Mouse (Mus musculus) myocyte (in vitro differentiated cells): Measurements from ENCODE around the gene Slc25a19. TPM values are rescaled to one million over a fixed set of nuclear protein-coding genes. Genes with fewer than 3 reads are reported as not detected.

ENCODE experiments used
- H3K27me3 ChIP-seq: one replicate; pipeline ENCODE4 v1.6.1; 2011; ENCODE audit not compliant: control insufficient read depth, insufficient read depth, insufficient read length
- H3K36me3 ChIP-seq: one replicate; pipeline ENCODE4 v1.6.1; 2011; ENCODE audit not compliant: control insufficient read depth, insufficient read depth
- H3K4me2 ChIP-seq: one replicate; pipeline ENCODE4 v1.6.1; 2011; ENCODE audit warnings: low read depth, control low read depth
- H3K4me3 ChIP-seq: one replicate; pipeline ENCODE4 v1.5.1; 2011; ENCODE audit warnings: mild to moderate bottlenecking, control low read depth, moderate library complexity
- H3K79me2 ChIP-seq: one replicate; pipeline ENCODE4 v1.6.1; 2011; ENCODE audit not compliant: control insufficient read depth, insufficient read depth
- H3ac ChIP-seq: one replicate; pipeline ENCODE4 v1.6.1; 2011; ENCODE audit not compliant: control insufficient read depth, insufficient read length
- CEBPB ChIP-seq: IDR thresholded peaks from 2 replicates; pipeline ENCODE4 v1.6.1; 2011; ENCODE audit warnings: mild to moderate bottlenecking, moderate library complexity; ENCODE audit not compliant: poor library complexity, insufficient read depth, severe bottlenecking
- E2F4 ChIP-seq: IDR thresholded peaks from one replicate; pipeline ENCODE4 v1.6.1; 2011; ENCODE audit warnings: mild to moderate bottlenecking, control low read depth, moderate library complexity; ENCODE audit not compliant: insufficient read depth
- MAX ChIP-seq: IDR thresholded peaks from one replicate; pipeline ENCODE4 v1.6.1; 2011; ENCODE audit warnings: low read depth, mild to moderate bottlenecking, control low read depth
- MYOD1 ChIP-seq, 3 experiments: IDR thresholded peaks; one replicate each; pipeline ENCODE4 v1.6.1; 2011; ENCODE audit warnings: control low read depth in 2 of 3, low read depth in 2 of 3, mild to moderate bottlenecking in 2 of 3, moderate library complexity in 1 of 3; ENCODE audit not compliant: insufficient read length in 2 of 3, control insufficient read depth in 1 of 3
- MYOG ChIP-seq, 3 experiments: IDR thresholded peaks; one replicate each; pipeline ENCODE4 v1.6.1; 2011; ENCODE audit warnings: control low read depth in 2 of 3, low read depth in 2 of 3, mild to moderate bottlenecking in 2 of 3; ENCODE audit not compliant: insufficient read length in 2 of 3, control insufficient read depth in 1 of 3, insufficient read depth in 1 of 3
- POLR2A ChIP-seq: IDR thresholded peaks from one replicate; pipeline ENCODE4 v1.6.1; 2011; ENCODE audit warnings: low read depth, mild to moderate bottlenecking, control low read depth, moderate library complexity; ENCODE audit not compliant: insufficient read length
- POLR2AphosphoS2 ChIP-seq: IDR thresholded peaks from one replicate; pipeline ENCODE4 v1.6.1; 2011; ENCODE audit warnings: low read depth, control low read depth; ENCODE audit not compliant: insufficient read length
- REST ChIP-seq: IDR thresholded peaks from one replicate; pipeline ENCODE4 v1.6.1; 2011; ENCODE audit warnings: mild to moderate bottlenecking, control low read depth, moderate library complexity; ENCODE audit not compliant: insufficient read depth, insufficient read length
- SRF ChIP-seq: IDR thresholded peaks from one replicate; pipeline ENCODE4 v1.6.1; 2011; ENCODE audit warnings: low read depth; ENCODE audit not compliant: control insufficient read depth, insufficient read length
- TCF12 ChIP-seq: IDR thresholded peaks from one replicate; pipeline ENCODE4 v1.6.1; 2011; ENCODE audit warnings: mild to moderate bottlenecking, control low read depth; ENCODE audit not compliant: poor library complexity, insufficient read depth, severe bottlenecking
- TCF3 ChIP-seq: IDR thresholded peaks from one replicate; pipeline ENCODE4 v1.6.1; 2011; ENCODE audit warnings: low read depth, control low read depth; ENCODE audit not compliant: insufficient read length
- USF1 ChIP-seq: IDR thresholded peaks from one replicate; pipeline ENCODE4 v1.6.1; 2011; ENCODE audit warnings: low read depth, mild to moderate bottlenecking, control low read depth, moderate library complexity
- polyA plus RNA-seq: library from polyadenylated mRNA; unstranded; fragments of >200 nt; fragmentation: generic; extraction: Trizol; gene quantifications from one replicate; pipeline ENCODE4 v1.2.1, GENCODE M21; 2012; ENCODE audit warnings: missing spikeins

Gene Slc25a19
- polyA plus RNA-seq, 1 experiment, result 13.9 TPM

- peak overlapping the region; percentile 68 for H3K4me3 ChIP-seq
- peak overlapping the region; percentile 83 for H3K4me2 ChIP-seq
- TF ChIP-seq MYOD1 (IDR thresholded peaks at IDR 0.05; ENCODE audit: control insufficient read depth in 1 of 3, insufficient read length in 2 of 3, low read depth in 2 of 3) (no peak), USF1 (no peak), E2F4 (no peak), POLR2A (no peak), TCF3 (no peak), SRF (no peak), TCF12 (no peak), MAX (no peak), CEBPB (no peak), MYOG (IDR thresholded peaks at IDR 0.05; ENCODE audit: control insufficient read depth in 1 of 3, insufficient read depth in 1 of 3, insufficient read length in 2 of 3, low read depth in 2 of 3) (no peak), REST (no peak), POLR2AphosphoS2 (no peak)
- H3K27me3 ChIP-seq, result no peaks in the 10 kb centered on the region
- H3ac ChIP-seq, result peak overlapping the region; percentile 1
- no peaks in the 10 kb centered on the region for H3K36me3 ChIP-seq
- H3K79me2 ChIP-seq, result no peaks in the 10 kb centered on the region
These were observed 14.8 kb downstream of the Slc25a19 start for GRCm38 (mm10) chr11:115613138-115613945.

- Histone ChIP-seq H3K4me2 (peak within 1 kb of the TSS; percentile 100), H3K36me3 (peaks cover 6% of the 10 kb centered on the region), H3ac (peak within 1 kb of the TSS; percentile 1), H3K4me3 (peak within 1 kb of the TSS; percentile 68), H3K27me3 (no peaks in the 10 kb centered on the region), H3K79me2 (no peaks in the 10 kb centered on the region)
- TF ChIP-seq POLR2A, result peak; percentile 65
- no peak for TF ChIP-seq SRF
These were observed 15.5 kb downstream of the Slc25a19 start, which contains the start of gene Mif4gd for GRCm38 (mm10) chr11:115612410-115613137. TSS of gene Mif4gd (minus strand) at chr11:115612969.

GRCm38 (mm10) chr11:115612059-115612409, 16.1 kb downstream of the Slc25a19 start:
- no peaks in the 10 kb centered on the region for H3K79me2 ChIP-seq
- peaks cover 11% of the 10 kb centered on the region for H3K36me3 ChIP-seq
- peak overlapping the region; percentile 68 for H3K4me3 ChIP-seq
- peak overlapping the region; percentile 100 for H3K4me2 ChIP-seq
- H3K27me3 ChIP-seq, result no peaks in the 10 kb centered on the region
- H3ac ChIP-seq, result no peak overlapping the region
- TF ChIP-seq MYOG (IDR thresholded peaks at IDR 0.05; ENCODE audit: control insufficient read depth in 1 of 3, insufficient read depth in 1 of 3, insufficient read length in 2 of 3, low read depth in 2 of 3), result peak in 1 of 3 experiments; percentile 36
- TF ChIP-seq MYOD1 (IDR thresholded peaks at IDR 0.05; ENCODE audit: control insufficient read depth in 1 of 3, insufficient read length in 2 of 3, low read depth in 2 of 3), result peak in 1 of 3 experiments; percentile 34
- TF ChIP-seq POLR2A, result no peak

GRCm38 (mm10) chr11:115611173-115611572, 16.9 kb downstream of the Slc25a19 start:
- no peaks in the 10 kb centered on the region for H3K79me2 ChIP-seq
- H3K4me3 ChIP-seq, result no peak overlapping the region
- no peak for TF ChIP-seq POLR2AphosphoS2
- no peak for TF ChIP-seq TCF12
- TF ChIP-seq POLR2A, result no peak
- TF ChIP-seq MAX, result no peak
- no peak for TF ChIP-seq REST
- no peak for TF ChIP-seq CEBPB
- no peak for TF ChIP-seq E2F4
- no peak for TF ChIP-seq TCF3
- TF ChIP-seq SRF, result no peak
- TF ChIP-seq MYOG (IDR thresholded peaks at IDR 0.05; ENCODE audit: control insufficient read depth in 1 of 3, insufficient read depth in 1 of 3, insufficient read length in 2 of 3, low read depth in 2 of 3), result no peak
- TF ChIP-seq MYOD1 (IDR thresholded peaks at IDR 0.05; ENCODE audit: control insufficient read depth in 1 of 3, insufficient read length in 2 of 3, low read depth in 2 of 3), result no peak
- no peak for TF ChIP-seq USF1
- H3K27me3 ChIP-seq, result no peaks in the 10 kb centered on the region
- no peak overlapping the region for H3ac ChIP-seq
- peaks cover 17% of the 10 kb centered on the region for H3K36me3 ChIP-seq
- H3K4me2 ChIP-seq, result no peak overlapping the region
